Mouse (Mus musculus) myocyte (in vitro differentiated cells): Measurements from ENCODE around the gene Mettl27.

Experiments used
- MYOG ChIP-seq, 3 experiments: IDR thresholded peaks; one replicate each; pipeline ENCODE4 v1.6.1; 2011; ENCODE audit warnings: control low read depth in 2 of 3, low read depth in 2 of 3, mild to moderate bottlenecking in 2 of 3; ENCODE audit not compliant: insufficient read length in 2 of 3, control insufficient read depth in 1 of 3, insufficient read depth in 1 of 3
- POLR2A ChIP-seq: IDR thresholded peaks from one replicate; pipeline ENCODE4 v1.6.1; 2011; ENCODE audit warnings: low read depth, mild to moderate bottlenecking, control low read depth, moderate library complexity; ENCODE audit not compliant: insufficient read length
- USF1 ChIP-seq: IDR thresholded peaks from one replicate; pipeline ENCODE4 v1.6.1; 2011; ENCODE audit warnings: low read depth, mild to moderate bottlenecking, control low read depth, moderate library complexity

DNA sequence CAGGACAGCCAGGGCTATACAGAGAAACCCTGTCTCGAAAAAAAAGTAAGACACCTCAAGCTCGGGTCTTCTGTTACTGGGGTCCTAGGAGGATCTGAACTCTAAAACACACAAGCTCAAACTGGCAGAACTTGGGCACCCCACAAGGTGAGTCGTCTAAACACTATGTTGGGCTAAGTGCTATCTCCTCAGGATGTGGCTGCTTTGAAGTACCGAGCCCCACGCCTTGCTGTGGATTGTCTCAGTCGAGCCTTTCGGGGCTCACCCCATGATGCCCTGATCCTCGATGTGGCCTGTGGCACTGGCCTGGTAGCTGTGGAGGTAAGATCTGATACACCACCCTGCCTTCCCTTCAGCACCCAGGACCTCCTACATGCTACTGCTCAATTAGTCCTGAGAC, 1.1 kb downstream of the Mettl27 start:
- TF ChIP-seq POLR2A (no peak), USF1 (no peak), MYOG (IDR thresholded peaks at IDR 0.05; ENCODE audit: control insufficient read depth in 1 of 3, insufficient read depth in 1 of 3, insufficient read length in 2 of 3, low read depth in 2 of 3) (no peak)
